Mouse (Mus musculus) ovary, adult 18-20 months (tissue): ENCODE results near the gene Anks6.
"Not testable (repeated sequence)": the region's sequence is repeated elsewhere in the genome, so short reads cannot be mapped to it uniquely, and the experiment has no call there.

Source experiments
- DNase-seq: peaks from one replicate; pipeline ENCODE4 v3.0.0; 2022; ENCODE audit warnings: low spot score, mixed read lengths

The Anks6 gene

DNA sequence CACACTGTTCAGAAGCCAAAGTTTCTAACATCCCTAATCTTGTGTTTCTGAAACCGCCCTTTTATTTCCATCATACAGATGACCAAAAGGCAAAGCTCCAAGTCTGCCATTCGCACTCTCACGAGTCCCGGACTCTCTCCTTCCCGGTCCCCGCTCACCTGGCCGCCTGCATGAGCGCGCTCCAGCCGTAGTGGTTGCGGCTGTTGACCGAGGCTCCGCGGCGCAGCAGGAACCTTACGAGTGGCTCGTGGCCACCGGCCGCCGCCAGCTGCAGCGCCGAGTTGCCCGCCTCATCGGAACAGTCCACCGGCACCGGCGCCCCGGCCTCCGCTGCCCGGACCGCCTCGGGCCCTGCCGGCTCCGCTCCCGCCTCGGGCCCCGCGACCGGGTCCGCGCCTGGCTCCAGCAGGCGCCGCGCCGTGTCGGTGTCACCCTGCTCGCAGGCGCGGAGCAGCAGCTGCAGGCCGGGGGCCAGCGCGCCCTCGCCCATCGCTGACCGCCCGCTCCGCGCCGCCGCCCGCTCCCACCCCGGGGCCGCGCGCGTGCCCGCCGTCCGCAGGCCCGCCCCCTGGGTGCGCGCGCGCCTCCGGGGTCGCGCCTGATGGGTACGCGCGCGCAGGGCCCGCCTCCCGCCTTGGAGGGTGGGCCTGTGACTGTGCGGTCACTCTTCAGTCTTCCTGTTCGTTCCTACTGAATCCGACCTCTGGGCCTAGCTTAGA is at the start of gene Anks6:
Gene Anks6 (minus strand): TSS at position 637 of the 719 bp plus-strand sequence.
- DNase-seq: peak; percentile 62

DNA sequence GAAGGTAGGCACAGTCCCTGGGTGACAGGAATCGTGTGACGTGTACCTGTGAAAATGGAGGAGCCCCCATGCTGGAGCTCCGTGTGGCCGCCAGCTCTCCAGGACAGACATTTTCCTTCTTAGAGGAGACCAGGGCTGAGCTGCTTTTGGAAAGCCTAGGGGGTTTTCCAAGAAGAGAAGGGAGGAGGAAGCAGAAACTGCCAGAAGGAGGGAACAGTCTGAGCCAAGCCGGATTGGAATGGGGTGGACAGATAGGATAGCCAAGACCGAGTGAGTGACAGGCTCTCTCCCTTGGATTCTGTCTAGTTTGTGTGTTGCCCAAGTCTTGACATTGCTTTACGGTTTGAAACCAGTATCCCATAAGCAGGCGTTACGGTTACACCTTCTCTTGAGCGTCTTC is 46.3 kb upstream of the Anks6 start:
- no peak for DNase-seq

DNA sequence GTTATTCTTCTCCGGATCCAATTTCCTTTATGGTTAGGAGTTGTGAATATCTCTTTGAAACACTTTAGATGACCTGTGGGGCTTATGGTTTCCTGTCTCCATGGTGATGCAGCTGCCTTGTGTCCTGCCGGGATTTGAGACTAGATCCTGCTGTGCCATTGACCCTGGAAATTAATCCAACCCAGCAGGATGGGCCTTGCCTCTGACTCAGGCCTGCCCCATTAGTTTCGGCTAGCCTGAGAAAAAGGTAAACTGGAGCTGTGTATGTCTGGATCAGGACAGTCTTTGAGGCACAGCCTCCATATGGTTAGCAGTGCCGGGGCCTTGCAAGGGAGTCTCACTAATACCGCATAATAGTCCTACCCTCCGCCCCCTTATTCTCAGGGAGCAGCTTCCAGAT is 36.4 kb upstream of the Anks6 start:
- DNase-seq: no peak

DNA sequence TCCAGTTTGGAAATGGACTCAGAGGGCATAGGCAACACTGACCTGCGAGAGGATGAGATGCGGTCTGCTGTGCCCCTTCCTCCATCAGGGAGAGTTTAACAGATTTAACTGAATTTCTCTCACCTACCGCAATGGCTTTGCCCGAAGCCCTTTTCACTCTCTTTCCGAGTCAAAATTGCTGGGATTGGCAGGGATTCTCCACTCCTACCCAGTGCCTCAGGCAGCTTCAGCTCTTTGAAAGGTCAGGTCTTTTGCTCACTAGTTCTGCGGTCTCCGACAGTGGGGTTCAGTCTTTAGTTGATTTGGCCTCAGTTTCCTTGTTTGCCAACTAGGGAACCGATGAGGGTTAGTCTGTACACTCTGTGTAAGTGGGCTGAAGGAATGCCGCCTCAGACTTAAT is 35.9 kb upstream of the Anks6 start:
- no peak for DNase-seq

DNA sequence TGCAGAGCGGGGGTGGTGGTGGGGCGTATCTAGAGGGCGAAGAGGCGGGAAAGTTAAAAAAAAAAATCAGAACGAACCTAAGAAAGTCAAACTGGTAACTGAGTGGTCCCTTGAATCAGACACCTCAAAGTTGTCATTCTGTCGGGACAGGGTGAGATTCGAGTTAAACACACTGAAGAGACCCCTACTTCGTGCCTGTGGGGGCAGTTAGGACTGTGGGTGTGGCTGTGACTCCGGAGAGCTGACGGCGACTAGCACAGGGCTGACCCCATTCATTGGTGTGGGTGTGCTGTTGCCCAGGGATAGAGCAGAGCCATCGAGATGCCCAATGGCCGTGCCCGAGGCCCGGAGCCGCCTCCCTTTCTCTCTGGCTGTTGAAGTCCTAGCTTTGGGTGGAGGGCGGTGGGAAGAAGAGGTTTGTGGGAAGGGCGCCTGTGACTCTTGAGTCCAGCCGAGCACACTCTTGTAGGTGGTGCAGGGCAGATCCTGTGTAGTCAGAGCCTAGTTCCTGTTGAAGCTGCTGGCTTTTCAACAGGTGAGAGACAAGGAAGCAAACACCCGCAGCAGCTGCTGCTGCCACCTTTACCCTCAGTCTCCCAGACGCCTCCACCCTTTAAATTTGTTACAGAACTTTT is 35.3 kb upstream of the Anks6 start:
- DNase-seq: no peak

DNA sequence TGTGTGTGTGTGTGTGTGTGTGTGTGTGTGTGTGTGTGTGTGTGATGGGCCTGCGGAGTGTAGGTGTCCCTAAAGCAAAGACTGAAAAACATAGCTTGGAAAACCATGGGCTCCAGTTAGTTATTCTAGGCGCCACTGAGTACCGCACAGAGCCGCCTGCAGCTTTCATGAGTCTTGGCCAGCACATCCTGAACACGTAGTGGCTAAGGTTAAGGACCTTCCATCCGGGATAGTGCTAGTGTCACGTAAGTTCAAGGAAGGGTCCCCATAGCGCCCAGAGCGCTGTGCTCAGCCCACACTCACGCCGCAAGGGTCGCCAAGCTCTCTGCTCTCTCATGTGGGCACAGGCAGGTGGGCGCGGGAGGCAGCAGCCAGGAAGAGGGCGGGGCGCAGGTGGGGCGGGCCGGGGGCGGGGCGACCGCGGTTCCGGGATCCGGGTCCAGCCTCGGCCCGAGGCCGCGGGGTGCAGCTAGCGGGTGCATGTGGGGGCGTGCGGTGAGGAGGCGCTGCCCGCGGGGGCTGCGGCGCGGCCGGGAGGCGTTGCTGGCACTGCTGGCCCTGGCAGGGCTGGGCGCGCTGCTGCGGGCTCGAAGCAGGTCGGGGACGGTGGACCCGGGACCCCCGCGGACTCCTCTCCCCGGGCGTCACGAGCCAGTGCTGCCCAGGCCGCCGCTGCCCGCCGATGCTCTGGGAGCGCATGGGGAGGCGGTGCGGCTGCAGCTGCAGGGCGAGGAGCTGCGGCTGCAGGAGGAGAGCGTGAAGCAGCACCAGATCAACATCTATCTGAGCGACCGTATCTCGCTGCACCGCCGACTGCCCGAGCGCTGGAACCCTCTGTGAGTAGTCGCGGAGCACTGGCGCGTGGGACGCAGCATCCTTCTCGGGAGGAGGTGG is 34.5 kb upstream of the Anks6 start, which contains the start of gene Galnt12:
Gene Galnt12 (plus strand): TSS at position 417 of the 894 bp plus-strand sequence.
- no peak for DNase-seq

DNA sequence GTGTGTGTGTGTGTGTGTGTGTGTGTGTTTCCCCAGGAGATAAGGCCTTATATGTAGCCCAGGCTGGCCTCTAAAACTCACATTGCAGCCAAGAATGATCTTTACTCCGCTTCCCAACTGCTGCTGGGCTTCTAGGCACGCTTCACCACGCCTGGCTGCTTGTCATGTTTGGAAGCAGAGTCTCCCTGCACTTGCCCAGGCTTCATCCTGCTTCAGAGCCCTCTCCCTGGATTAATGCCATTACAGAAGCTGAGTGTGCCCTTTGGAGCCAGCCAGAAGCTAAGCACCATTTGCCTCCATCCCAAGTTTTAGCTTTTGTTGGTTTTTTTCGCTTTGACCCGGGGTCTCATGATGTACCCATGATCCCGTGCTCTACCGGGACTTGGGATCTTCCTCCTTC is 31.4 kb upstream of the Anks6 start:
- DNase-seq: no peak

DNA sequence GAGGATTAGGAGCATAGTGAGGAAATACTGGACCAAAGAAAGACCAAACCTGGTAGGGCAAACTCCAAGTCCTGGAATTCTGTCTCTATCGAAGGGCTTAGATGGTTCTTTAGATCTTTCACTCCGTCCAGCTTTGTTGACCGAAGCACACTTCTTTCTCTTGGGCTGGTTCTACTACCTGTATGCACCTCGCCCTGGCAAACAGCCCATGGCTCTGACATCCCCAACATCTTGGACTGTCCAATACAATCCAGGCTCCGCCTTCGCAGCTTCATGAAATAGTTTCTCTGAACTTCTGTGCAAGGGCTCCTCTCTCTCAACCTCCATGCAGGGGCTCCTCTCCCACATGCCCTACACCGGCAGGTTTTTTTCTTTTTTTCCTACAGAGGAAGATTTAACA is 26.6 kb upstream of the Anks6 start:
- no peak for DNase-seq

DNA sequence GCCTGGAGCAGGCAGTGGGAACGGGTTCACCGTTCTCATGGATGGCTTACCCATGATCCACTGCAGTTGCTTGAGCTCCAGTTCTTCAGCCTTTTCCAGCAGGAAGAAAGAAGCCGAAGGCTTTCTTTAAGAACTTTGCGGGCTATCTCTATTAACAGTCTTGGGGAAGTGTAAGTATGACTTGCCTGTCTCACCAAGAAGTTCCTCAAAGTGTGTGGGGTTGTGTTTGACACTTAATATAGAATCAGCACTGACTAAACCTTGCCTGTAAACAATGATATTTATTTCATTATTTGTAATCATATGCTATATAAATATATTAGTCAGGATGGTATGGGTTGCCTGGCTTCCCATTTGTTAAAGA is 23.4 kb upstream of the Anks6 start:
- no peak for DNase-seq

DNA sequence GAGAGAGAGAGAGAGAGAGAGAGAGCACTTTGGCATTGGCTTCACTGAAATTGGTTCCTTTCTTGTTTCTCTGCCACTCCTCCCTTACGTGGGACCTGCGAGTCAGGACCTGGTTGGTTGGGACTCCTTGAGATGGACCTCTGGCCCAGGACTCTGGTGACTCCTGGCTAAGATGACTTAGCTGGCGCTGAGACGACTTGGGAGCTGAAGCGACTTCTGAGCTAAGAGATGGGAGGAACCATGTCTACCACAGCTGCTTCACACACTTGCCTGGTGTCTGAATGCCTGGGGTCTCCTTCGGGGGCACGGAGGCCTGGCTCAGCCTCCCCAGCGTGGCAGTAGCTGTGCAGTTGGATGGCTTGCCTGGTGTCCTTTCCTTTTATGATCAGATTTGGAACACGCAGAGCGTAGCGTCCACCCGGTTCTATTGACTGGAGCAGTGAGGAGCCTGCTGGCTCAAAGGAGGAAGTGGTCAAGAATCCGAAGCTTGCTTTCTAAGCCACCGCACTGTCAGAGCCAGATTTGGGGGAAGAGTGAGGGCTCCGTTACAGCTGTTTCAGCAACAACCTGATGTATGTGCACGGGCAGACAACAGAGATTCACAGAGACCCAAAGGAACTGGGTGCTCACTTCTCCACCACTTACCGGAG is 22.9 kb upstream of the Anks6 start:
- no peak for DNase-seq

DNA sequence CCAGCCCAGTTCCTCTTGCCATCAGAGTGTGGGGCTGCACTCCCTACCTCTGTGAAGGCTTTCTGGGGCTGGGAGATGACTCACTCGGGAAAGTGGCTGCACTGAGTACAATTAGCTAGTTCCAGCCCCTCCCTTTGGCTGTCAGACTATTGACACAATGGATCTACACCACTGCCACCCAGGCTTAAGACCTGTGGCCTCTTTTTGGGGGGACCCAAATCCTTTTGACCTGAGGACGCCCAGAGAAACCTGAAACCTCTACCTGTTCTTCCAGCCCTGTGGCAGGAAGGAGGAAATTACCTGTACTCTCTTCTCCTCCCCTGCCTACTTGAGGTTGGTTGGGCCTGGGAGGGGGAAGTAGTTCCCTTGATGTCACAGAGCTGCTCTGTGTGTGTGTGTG is 17.8 kb upstream of the Anks6 start:
- no peak for DNase-seq

DNA sequence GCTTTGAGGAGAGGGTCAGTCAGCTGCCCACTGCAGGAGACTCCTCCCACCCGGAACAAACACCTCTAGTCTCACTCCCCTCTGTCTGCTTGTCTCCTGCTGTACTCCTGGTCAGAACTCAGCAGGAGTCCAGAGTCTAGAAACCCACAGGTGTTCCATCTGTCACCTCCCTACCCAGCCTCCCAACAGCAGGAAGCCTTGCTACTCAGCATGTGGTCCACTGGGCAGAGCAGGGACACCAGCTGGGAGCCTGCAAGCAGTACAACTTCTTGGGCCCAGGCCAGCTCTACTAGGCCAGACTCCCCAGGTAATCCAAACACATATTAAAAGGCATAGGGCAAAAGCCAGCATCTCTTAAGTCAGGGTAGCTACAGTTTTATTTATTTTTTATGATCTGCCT is 3.7 kb upstream of the Anks6 start:
- DNase-seq: no peak

DNA sequence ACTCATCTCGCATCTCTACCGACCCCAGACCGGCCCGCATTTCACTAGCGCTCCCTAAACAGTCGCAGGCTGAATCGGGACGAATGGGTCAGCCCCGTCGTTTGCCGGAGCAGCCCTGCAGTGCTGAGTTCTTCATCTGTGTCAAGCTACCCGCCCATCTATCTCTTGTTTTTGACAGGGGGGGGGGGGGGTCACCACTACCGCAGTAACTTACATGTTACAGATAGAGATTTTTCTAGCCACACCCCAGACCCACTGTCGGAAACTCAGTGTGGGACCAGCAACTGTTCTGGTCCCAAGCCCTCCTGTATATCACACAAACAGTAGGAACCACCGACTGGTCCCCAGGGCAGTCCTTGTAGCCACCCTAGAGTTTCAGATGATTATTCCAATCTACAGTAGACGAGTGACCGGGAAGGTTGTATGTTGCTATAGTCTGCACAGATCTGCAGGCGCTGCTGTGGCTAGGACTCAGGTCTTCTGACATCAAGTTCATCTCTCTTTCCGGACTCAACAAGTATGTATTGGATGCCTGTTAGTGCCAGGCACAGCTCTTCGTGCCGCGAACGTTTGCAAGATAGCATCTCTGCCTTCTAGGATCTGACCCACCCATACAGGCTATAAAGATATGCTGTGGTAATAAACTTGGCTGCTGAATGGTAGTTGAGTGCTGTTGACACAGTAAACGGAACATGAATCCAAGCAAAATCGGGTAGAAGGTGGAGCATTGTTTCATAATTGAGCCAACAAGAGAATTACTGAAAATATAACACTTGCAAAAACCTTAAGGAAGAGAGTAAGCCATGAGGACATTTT is 491 bp upstream of the Anks6 start:
- DNase-seq: no peak

DNA sequence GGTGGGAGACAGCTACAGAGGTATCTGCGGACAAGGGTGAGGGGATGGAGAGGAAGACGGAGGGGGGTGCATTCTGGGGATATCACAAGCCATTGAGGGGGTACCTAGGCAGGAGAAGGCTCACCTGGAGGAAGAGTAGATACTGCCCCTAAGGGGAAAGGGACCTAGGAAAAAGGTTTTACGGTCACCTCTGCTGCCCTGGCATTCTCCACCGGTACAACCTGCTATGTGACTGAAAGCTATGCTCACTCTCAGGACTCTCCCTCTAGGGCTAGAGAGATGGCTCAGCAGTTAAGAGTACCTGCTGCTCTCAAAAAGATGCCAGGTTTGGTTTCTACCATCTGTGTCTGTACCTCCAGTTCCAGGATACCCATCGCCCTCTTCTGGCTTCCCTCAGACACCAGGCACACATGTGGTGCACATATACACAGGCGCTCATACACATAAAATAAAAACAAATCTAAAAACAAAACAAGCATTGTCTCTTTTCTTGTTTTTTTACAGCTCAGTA is 1.6 kb downstream of the Anks6 start:
- no peak for DNase-seq

DNA sequence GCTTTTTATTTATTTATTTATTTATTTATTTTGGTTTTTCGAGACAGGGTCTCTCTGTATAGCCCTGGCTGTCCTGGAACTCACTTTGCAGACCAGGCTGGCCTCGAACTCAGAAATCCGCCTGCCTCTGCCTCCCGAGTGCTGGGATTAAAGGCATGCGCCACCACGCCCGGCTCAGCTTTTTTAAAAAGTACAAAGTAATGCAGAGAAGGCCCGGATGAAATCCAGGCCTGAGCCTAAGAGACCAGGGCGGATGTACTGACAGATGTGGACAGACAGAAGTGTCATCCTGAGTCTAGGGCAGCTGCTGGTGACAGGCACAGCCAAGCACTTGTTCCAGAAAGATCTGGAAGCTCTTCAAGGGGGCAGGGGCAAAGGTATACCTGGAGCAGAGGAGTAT is 2.1 kb downstream of the Anks6 start:
- not testable (repeated sequence) for DNase-seq

DNA sequence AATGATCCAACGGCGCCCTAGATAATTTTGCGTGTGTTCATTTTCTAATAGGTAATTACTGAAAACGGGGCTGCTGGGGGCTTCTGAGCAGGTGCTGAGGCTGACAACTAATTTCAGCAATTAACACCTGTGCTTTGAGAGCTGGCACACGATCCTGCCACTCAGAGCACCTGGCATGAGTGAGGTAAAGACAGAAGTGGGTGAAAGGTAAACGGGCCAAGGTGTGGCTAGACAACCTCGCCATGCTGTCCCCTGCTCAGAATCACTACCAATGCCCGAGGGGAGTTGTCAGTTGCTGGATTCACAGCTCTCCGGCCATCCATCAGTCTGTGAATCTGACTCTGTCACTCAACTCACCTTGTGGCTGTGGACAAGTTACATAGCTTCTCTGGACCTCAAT is 5.3 kb downstream of the Anks6 start:
- DNase-seq: no peak

DNA sequence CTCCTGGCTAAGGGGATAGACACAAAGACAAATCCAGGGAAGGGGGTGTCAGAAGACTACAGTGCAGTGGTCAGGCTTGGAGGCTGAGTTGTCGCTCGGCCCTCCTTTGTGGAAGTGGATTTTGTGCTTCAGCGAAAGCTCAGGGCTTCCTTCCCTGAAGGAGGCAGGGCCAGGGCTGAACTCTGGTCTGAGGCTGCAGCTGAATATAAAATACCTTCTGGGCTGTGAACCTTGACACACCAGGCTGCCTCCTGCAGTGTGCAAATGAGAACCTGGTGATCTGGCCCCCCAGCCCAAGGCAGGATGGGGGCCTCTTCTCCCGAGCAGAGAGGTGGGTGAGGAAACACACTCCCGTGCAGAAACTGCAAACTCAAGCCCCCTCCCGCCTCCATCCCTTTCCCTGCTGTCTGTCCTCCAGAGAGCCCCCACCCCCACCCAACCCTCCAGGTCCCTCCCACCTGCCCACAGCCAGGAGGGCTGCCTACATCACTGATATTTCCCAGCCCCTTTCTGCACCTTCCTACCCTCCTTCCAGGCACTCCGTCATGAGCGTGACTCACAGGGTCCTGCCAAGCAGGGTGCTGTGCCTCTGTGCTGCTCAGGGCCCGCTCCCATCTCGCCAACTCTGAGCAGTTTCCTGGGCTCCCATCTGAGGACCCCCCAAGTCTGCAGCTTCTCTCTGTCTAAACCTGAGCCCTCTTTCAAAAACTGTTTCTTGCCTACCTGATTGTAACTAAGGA is 6.4 kb downstream of the Anks6 start:
- no peak for DNase-seq

DNA sequence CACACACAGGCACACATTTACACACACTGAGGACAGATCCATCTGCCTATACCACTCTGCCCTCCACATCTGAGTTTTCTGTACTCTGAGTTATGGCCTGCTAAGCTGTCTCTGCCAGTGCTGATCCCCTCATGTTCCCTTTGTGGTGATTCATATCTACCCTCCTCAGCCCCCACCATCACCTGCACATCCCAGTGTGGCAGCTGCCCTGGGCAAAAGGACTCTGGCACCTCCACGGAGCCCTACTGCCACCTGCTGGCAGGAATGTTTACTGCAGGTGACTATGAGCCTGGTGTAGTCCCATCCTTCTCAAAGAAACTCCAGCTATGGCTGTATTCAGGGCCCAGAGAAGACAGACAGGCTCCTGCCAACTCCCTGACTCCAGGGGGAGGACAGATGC is 7.1 kb downstream of the Anks6 start:
- DNase-seq: peak; percentile 52

DNA sequence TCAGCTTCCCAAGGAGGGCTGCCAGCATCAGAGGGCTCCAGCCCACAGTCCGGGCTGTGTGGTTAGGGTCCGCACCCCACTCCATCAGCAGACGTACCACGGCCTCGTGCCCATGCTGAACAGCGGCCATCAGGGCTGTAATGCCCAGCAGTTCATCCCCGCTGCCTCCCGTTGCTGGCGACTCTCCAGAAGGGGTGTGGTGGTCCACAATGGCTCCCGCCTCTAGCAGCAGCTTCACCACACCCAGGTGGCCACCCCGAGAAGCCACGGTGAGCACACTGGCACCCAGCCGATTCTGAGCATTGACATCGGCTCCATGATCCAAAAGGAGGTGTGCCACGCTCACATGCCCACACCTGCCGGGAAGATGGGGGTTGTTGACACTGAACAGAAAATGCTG is 8.0 kb downstream of the Anks6 start:
- no peak for DNase-seq

DNA sequence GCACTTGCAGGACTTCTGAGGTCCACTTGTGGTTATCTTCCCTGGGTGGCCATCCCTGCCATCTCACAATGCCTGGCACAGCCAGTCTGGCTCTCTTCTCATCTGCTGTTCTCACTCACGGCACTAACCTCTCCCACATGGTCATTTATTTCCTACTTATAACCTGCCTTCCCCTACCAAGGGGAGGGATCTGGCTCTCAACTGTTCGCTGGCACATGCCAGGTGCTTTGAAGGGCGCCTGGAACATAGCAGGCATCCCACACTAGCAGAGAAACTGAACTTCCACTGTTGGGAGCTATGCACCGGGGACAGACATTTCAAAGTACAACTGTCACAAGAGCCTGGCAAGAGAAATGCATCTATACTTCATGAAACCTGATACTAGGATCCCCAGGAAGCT is 9.5 kb downstream of the Anks6 start:
- DNase-seq: no peak

DNA sequence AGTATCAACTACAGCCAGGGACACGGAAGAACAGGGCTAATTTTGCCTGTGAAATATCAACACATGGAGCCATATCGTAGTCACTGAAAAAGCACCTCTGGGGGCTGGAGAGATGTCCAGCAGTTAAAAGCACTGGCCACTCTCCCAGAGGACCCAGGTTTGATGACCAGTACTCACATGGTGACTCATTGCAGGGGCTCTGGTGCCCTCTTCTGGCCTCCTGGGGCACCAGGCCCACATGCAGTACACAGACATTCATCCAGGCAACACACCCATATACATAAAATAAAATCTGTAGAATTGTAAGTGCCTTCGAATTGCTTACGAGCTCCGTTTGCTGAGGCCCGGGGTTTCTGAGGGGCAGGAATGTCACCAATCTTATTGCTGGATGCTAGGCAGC is 10.3 kb downstream of the Anks6 start:
- no peak for DNase-seq
